Mouse (Mus musculus) liver (tissue): ENCODE measurements around the gene Trpv4.

Experiments used
- DNase-seq: peaks from one replicate; pipeline ENCODE4 v3.0.0-alpha.2; 2020; ENCODE audit warnings: mixed read lengths

Trpv4 gene

GRCm38 (mm10) chr5:114617809-114618208 lies 40.4 kb downstream of the Trpv4 start:
- DNase-seq, result no peak

GRCm38 (mm10) chr5:114616336-114617061 lies 41.7 kb downstream of the Trpv4 start:
- DNase-seq, result peak; percentile 44

GRCm38 (mm10) chr5:114614863-114615262 lies 43.4 kb downstream of the Trpv4 start:
- peak; percentile 52 for DNase-seq

GRCm38 (mm10) chr5:114611968-114612608 lies 46.1 kb downstream of the Trpv4 start:
- peak; percentile 71 for DNase-seq

- no peak for DNase-seq
Observed at GRCm38 (mm10) chr5:114611256-114611655, 47.0 kb downstream of the Trpv4 start.

- peak; percentile 73 for DNase-seq
Observed at GRCm38 (mm10) chr5:114608516-114608915, 49.7 kb downstream of the Trpv4 start.

GRCm38 (mm10) chr5:114607651-114608050 lies 50.6 kb downstream of the Trpv4 start:
- DNase-seq, result no peak

GRCm38 (mm10) chr5:114605981-114606380 lies 52.2 kb downstream of the Trpv4 start:
- DNase-seq, result no peak

- no peak for DNase-seq
Observed at GRCm38 (mm10) chr5:114604781-114605290, 53.4 kb downstream of the Trpv4 start.

GRCm38 (mm10) chr5:114603975-114604374 lies 54.2 kb downstream of the Trpv4 start:
- no peak for DNase-seq

GRCm38 (mm10) chr5:114602012-114602411 lies 56.2 kb downstream of the Trpv4 start:
- no peak for DNase-seq

- DNase-seq, result no peak
Observed at GRCm38 (mm10) chr5:114597652-114598051, 60.6 kb downstream of the Trpv4 start.

- DNase-seq, result no peak
Observed at GRCm38 (mm10) chr5:114597222-114597621, 61.0 kb downstream of the Trpv4 start.

- peak; percentile 41 for DNase-seq
Observed at GRCm38 (mm10) chr5:114596604-114597003, 61.6 kb downstream of the Trpv4 start.

GRCm38 (mm10) chr5:114594741-114595241 lies 63.4 kb downstream of the Trpv4 start:
- DNase-seq, result peak; percentile 38

- no peak for DNase-seq
Observed at GRCm38 (mm10) chr5:114593949-114594348, 64.3 kb downstream of the Trpv4 start.

GRCm38 (mm10) chr5:114593161-114593821 lies 64.9 kb downstream of the Trpv4 start:
- no peak for DNase-seq

- no peak for DNase-seq
Observed at GRCm38 (mm10) chr5:114592463-114593160, 65.6 kb downstream of the Trpv4 start.

- DNase-seq, result peak; percentile 62
Observed at GRCm38 (mm10) chr5:114591151-114591561, 67.1 kb downstream of the Trpv4 start.

GRCm38 (mm10) chr5:114590043-114590913 lies 67.9 kb downstream of the Trpv4 start:
- no peak for DNase-seq

GRCm38 (mm10) chr5:114589454-114589853 lies 68.8 kb downstream of the Trpv4 start:
- no peak for DNase-seq

GRCm38 (mm10) chr5:114589026-114589425 lies 69.2 kb downstream of the Trpv4 start:
- DNase-seq, result no peak
